Mouse (Mus musculus): ENCODE results near the gene Rhbdd1.
A peak's percentile ranks its signal among the peaks of the same experiment; 100 is the strongest.

Rhbdd1 gene

GRCm38 (mm10) chr1:82291930-82292712, 24.1 kb upstream of the Rhbdd1 start:
- no peak for DNase-seq

GRCm38 (mm10) chr1:82292771-82293170, 23.5 kb upstream of the Rhbdd1 start:
- peak; percentile 69 for DNase-seq

- DNase-seq, result peak; percentile 62
These were observed 22.1 kb upstream of the Rhbdd1 start for GRCm38 (mm10) chr1:82294102-82294501.

DNA sequence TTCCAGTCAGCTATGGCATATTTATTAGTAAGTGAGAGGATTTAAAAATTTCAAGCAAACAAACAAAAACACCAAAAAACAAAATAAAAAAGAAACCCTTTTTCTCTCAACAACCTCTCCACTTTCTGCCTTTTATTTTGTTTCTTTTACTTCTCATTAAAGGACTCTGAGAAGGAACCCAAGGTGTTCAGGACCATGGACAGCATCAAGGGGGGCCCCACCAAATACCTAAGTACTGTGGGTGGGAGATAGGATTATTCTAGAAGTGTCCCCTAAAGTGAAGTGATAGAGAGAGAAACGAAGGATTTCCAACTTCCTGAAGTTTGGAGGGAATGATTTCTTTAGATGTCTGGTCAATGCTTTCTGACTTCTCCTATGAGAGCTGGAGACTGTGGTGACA, 17.7 kb upstream of the Rhbdd1 start:
- no peak for DNase-seq

- DNase-seq, result no peak
These were observed 11.8 kb upstream of the Rhbdd1 start for GRCm38 (mm10) chr1:82304483-82304882.

GRCm38 (mm10) chr1:82316746-82317126, 484 bp downstream of the Rhbdd1 start:
- no peak for DNase-seq

- DNase-seq, result no peak
These were observed 4.2 kb downstream of the Rhbdd1 start for GRCm38 (mm10) chr1:82320456-82320855.

DNA sequence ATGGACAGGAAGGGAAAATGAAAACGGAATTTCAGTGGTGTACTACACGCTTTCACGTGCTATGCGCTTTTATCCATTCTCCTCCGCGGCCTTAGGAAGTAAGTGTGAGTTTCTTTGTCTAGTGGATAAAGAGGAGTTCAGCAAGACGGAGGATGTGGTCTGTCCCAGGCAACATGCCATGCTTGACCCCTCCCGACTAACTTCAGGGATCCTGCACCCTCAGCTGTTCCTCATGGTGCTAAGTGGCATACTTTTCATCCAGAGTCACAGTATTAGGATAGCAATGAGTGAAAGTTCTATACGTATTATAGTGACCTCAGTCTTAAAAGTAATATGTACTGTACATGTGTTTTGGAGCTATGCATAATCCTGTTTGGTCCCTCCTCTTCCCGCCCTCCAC, 4.6 kb downstream of the Rhbdd1 start:
- no peak for DNase-seq

DNA sequence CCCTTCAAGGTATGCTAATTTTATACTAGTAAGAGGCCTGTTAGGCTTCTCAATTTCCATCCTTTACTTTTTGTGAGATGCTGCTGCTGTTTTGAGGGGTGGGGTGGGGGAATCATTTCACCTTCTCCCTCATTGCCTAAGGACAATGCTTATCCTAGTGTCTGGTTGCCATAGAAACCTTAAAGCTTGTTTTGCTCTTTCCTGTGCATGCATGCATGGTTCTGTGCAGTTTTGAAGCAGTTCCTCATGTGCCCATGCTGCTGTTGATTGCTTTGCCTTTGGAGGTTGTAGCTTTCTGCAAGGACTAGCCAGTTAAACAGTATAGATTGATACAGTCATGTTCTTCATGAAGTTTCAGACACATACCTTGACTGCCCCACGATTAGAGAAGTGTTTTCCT, 5.2 kb downstream of the Rhbdd1 start:
- no peak for DNase-seq

GRCm38 (mm10) chr1:82324131-82324785, 8.0 kb downstream of the Rhbdd1 start:
- DNase-seq, result no peak

GRCm38 (mm10) chr1:82326120-82326519, 9.9 kb downstream of the Rhbdd1 start:
- DNase-seq, result no peak

- no peak for DNase-seq
These were observed 12.0 kb downstream of the Rhbdd1 start for GRCm38 (mm10) chr1:82328033-82328775.

DNA sequence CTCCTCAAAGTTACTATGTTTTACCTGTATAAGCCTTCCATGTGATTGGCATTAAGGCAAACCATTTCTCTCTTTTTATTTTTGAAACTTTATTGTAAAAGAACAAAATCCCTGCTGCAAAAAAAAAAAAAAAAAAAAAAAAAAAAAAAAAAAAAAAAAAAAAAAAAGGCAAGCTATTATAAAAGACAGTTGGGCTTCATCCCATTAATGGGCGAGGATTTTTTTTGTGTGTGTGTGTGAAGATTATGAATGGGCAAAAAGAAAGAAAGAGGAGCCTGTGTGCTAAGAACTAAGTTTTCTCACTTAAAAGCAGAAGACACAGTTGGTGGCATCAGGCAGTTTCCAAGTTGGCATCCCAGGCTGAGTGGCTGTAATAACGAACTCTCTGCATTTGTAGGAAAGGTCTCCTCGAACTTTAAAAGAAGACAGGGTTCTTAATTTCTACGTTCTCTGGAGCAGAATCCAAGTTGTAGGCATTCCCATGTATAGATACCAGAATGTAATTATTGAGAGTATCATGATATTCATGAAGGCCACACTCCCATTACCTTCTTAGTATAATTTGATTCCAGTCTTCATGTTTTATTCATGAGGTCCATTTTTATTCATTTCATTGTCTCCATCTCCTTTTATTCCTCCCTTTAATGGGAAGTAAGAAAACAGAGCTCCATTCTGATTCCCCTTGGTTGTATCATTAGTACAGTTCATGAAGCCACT, 13.1 kb downstream of the Rhbdd1 start:
- DNase-seq, result no peak

DNA sequence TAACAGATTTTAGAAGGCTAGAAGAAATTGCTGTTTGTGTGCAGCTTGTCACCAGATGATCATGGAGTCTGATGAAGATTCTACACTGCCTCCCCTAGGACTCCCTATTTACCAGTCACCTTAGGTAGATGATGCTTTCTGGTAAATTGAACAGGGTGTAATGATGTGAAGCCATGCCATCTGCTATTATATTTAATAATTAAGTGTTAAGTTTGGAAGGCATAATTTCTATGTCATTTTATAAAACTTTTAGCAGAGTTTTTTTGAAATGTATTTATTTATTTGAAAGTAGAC, 13.6 kb downstream of the Rhbdd1 start:
- no peak for DNase-seq

DNA sequence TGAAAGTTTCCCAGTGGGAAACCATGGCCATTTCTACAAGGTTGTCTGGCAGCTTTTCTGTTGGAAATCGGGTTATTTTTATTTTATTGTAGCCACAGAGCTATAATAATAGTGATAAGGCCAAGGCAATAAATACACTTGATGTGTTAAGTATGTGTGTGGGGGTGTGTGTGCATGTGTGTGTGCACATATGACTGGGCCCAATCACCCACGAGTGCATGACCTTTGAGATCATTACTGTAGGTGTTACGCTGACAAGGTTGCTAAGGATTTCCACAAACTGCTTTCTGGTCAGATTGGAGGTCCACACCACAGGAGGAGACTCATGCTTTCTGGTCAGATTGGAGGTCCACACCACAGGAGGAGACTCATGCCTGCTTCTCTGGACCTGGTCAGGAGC, 18.3 kb downstream of the Rhbdd1 start:
- no peak for DNase-seq

DNA sequence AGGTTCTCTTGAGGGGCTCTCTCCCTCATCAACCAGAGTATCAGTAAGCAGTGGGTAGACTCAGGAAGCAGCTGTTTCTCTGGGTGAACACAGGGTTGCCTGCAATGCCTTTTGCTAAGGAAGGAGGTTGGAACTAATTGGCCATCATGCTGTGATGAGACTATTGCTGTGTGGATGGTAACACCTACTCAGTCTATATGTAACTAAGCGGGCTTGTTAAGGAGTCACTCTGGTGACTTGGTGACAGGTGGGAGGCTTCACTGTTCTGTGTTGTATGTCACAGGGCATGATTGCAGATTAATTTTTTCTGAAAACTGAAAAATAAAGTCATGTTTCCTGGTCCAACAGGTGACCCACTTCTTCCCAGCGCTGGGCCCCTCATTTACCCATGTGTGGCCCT, 36.8 kb downstream of the Rhbdd1 start:
- DNase-seq, result no peak

DNA sequence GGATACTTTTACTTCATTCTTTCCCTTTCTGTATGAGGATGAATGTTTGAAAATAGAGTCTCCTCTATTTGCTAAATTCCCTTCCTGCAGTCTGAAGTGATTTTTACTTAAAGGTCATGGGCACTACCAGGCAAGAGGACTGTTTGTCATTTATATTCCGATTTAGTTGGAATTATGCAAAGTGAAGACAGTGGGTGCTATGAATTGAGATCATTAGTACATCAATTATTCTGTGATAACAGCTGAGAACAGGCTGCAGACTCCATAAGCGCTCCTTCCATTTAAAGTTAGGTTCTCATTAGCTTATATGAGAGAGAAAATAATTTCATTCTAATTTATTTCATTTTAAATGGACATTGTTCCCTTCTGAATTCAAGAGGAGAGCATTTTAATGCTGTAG, 37.5 kb downstream of the Rhbdd1 start:
- no peak for DNase-seq

DNA sequence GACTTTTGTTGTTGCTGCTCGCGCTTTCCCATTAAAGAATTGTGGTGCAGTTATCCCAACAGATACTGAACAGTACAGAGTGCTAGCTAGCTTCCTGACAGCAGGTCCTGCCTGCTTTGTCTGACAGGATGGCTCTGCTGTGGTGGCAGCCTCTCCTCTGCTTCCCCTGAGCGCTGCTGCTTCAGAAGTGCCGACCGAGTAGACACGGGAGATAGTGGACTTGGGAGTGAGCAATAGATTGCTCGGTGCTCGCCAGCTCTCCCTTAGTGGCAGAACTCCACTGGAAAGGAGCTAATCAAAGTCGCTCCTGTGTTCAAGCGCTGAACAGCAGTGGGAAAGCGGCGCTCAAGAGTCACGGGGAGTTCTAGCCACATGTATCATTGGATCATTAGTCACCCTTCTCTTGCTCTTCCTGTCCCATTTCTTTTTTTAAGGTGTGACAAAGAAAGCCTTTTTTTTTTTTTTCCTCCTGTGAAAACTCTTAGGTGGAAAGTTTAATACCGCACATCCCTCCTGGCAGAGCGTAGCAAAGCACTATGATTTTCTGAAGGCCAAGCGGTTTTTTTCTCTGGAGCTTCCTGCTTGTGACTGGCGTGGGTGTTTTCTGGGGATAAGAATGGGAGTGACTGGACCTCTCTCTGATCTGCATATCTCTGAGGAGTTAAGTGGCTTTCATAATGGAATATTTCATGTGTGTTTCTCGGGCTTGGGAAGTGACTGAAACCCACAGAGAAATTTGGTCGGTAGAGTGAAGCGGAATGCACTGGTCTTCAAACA, 42.8 kb downstream of the Rhbdd1 start:
- no peak for DNase-seq

DNA sequence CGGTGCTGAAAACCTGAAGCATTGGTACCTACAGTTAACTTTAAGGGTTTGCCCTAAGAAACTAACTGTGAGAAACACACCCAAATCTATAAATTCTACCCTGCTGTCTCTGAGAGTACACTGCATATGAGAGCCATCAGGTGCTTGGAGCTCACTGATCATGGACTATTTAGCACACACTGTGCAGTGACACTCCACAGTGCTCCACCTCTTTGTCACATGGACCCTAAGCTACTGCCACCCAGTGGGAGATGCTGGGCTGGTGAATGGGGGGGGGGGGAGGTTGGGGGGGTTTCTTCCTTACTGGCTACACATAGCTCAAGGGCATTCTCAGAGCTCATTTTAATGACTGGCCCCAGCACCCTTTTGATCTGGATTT, 43.4 kb downstream of the Rhbdd1 start:
- no peak for DNase-seq

GRCm38 (mm10) chr1:82361240-82361639, 45.0 kb downstream of the Rhbdd1 start:
- no peak for DNase-seq

DNA sequence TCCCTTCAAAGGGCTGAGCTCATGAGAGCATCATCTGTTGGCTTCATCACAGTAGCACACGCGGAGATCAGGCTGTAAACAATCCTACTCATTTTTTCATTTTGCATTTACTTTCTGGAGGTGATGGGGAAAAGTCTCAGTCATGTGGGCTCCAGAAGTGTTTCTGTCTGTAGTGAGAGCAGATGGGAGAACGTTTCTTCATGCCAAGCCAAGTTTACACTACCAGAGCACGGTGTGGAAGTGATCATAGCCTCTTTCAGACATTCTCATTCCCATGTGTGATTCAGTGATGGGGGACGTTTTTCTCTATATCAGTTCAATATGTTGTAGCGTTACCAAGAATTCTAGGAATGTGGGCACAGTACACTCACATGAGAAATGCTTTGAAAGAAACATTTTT, 45.9 kb downstream of the Rhbdd1 start:
- no peak for DNase-seq

GRCm38 (mm10) chr1:82364047-82364446, 47.8 kb downstream of the Rhbdd1 start:
- no peak for DNase-seq

GRCm38 (mm10) chr1:82364468-82364867, 48.2 kb downstream of the Rhbdd1 start:
- no peak for DNase-seq

All from cerebellum, adult 8-10 months (tissue).